Mouse (Mus musculus) c-Kit-positive CD71-positive TER-119-negative erythroid progenitor cells, embryonic 14.5 days (primary cell): ENCODE measurements at regions not wholly inside any gene's neighbourhood (a gene's known extent, or its start where the extent isn't known, plus 50 kb on each side); places are given as distances from the start of the nearest gene placed in this dataset.
"Not testable (repeated sequence)": the region's sequence is repeated elsewhere in the genome, so short reads cannot be mapped to it uniquely, and the experiment has no call there.

Experiments used
- DNase-seq: peaks from one replicate; pipeline ENCODE4 v3.0.0-alpha.2; 2013; ENCODE audit warnings: low read depth

- no peak for DNase-seq
These were observed 475.9 kb downstream of the Zfp704 start for GRCm38 (mm10) chr3:9133991-9134390.

DNA sequence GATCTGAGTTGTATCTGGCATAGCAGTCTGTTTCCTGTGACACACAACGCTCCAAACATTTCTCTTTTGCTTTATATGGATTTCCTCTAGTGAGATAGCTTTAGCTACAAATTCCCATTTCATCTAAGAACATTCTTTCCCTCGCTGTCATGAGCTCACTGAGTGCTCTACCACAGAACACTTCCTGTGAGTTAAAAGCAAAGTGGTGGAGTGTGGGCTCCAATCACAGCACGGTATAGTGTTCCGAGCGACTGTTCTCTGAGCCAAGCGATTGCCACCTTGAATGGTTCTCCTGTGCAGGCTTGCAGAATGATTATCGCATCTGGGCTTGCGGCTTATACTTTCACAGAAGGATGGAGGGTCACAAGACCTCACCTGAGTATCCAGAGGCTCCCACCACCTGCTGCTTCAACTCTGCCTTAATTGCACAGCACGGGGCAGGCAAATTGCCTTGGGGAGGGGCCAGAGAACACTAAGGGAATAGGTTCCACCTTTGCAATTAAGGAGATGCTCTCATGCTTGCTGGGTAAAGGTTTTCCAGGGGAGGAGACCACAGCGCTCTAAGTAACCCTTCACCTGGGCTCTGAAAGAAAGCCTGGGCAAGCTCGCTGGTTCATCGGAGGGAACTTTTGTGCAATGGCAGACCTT is 477.7 kb downstream of the Zfp704 start:
- DNase-seq, result no peak

- DNase-seq, result no peak
These were observed 478.5 kb downstream of the Zfp704 start for GRCm38 (mm10) chr3:9131366-9131765.

- no peak for DNase-seq
These were observed 481.5 kb downstream of the Zfp704 start for GRCm38 (mm10) chr3:9128407-9128806.

DNA sequence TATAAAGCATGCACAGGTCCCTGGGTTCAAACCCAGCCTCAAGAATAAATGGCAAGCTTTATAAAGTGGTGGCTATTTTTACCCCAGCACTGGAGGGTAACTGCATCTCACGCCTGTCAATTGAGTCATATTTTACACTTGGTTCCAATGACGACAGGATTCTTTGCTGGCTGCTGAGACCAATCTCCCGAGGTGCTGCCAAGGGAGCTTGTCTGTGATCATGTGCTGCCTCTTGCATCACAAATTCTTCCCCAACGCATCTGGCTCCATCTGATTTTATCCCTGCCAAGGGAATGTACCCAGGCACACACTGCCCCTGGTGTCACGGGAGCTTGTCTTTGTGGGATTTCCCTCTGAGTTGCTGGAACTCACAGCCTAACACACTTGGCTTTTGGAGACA is 486.8 kb downstream of the Zfp704 start:
- DNase-seq, result no peak

- no peak for DNase-seq
These were observed 492.0 kb downstream of the Zfp704 start for GRCm38 (mm10) chr3:9117913-9118312.

- DNase-seq, result no peak
These were observed 496.5 kb downstream of the Zfp704 start for GRCm38 (mm10) chr3:9113410-9113809.

DNA sequence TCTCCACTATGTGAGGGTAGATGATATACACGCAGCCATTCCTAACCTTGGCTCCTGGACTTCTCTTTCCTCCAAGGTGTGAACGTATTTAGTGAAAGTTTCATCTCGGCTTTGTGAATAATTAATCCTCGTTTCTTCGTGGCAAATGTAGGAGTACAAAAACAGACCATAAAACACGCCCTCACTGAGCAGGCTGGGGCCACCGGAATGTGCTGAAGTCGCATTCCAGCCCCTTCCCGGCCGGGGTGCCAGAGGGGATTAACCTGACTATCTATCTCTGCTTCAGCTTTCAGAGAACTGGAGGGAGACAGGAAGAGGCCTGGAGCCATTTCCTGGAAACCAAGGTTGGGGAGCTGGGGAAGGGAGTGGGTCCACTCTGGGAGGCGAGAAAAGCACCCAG is 499.1 kb downstream of the Zfp704 start:
- DNase-seq, result no peak

DNA sequence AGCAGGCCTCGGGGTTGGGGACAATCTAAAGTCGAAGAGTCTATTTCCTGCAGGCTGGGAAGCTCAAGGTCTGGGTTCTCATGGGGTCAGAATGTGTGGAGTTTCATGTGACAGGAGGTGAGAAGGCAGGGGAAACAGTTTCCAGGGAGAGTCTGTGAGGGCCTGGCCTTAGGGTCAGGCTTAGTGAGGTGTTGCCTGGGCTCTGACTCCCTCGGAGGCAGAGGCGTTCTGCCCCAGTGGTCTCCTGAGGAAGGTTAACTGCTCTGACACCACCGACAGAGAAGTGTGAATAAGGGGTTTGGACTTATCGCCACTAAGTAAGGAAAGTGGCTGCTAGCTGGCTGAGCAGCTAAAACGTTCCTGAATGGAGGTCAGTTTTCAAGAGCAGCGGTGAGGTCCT is 499.9 kb downstream of the Zfp704 start:
- no peak for DNase-seq

- no peak for DNase-seq
These were observed 500.4 kb downstream of the Zfp704 start for GRCm38 (mm10) chr3:9109485-9109884.

GRCm38 (mm10) chr3:9107766-9108410 is 502.0 kb downstream of the Zfp704 start:
- no peak for DNase-seq

DNA sequence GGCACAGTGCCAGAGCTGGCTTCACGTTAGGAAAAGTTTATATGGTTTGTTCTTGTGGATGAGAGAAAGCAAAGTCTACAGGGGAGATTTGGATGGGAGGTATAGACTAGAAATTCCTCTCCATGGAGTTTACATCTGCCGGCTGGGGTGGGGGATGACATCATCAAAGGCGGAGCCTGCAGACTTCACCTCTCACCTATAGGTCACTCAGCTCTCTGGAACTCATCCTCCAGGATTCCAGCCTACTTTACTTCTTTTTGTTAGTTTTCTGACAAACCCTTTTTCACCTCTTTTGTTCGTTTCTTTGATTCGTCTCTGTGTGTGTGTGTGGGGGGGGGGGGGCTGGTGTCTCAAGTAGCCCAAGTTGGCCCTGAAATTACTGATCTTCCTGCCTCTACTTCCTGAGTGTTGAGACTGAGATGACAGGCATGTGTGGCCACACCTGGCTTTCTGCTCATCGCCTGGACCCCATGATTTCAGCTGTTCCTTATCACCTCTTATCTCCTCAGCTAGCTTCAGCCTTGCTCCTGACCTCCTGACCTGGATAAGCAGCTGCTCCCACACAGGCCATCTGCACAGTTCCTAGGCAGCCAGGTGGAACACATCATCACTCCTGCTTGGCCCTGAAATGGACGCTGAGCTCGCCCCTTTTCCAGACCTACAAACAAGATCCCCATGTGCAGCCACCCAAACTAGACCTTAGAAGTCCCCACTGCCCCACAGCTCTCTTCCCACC is 504.5 kb downstream of the Zfp704 start:
- DNase-seq, result no peak

GRCm38 (mm10) chr3:9103456-9103855 is 506.4 kb downstream of the Zfp704 start:
- DNase-seq, result no peak

DNA sequence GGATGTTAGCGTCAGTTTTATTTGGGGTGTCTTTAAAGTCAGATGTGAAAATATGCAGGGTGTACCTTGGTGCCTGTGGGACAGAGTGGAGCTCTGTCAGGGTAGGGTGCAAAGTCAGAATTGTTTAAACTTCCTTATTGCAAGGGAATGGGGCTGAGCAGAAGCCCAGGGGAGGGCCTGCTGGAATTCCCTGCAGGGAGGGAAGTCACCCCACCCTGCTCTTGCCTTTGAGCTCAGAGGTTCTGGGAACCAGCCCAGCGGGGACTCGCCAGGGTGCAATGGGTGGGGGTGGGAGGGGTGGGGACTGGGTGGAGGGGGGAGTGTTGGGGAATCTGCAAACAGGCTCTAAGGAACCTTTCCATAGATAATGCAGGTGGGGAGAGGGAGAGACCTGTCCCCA is 508.6 kb downstream of the Zfp704 start:
- no peak for DNase-seq

- DNase-seq, result no peak
These were observed 509.1 kb downstream of the Zfp704 start for GRCm38 (mm10) chr3:9100761-9101160.

DNA sequence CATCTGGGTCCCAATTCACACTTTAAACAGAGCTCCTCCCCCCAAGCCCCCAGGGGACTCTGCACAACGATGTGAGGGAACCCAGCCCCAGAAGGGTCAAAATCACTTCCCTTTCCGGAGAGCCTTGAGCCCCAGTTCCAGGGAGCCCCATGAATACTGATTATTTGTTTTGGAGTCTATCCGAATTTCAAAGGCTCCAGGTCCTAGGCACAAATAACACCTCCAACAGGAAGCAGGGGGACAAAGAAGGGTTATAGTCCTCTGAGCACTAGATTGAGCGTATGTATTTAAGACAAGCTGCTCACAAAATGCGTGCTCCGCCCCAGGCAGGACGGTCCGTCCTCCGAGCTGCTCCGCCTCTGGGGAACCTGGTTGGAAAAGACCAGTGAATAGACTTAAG is 511.4 kb downstream of the Zfp704 start:
- no peak for DNase-seq

DNA sequence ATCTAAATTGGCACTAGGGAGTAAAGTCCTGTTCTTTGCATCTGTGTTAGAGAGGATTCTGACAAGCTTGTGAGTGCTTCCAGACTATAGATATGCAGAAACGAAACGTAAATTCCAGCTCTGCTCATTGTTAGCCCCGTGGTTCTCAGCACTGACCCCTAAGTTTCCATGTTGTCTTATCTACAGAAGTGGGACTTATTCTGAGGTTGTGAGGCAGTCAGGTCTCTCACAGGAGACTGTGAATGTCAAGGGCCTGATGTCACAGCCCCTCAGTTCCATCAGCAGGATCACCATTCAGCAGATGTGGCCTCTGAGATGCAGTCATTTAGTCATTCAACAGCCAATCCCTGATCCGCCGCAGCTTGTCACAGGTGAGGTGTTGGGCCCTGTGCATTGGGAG is 525.8 kb downstream of the Zfp704 start:
- DNase-seq, result no peak

DNA sequence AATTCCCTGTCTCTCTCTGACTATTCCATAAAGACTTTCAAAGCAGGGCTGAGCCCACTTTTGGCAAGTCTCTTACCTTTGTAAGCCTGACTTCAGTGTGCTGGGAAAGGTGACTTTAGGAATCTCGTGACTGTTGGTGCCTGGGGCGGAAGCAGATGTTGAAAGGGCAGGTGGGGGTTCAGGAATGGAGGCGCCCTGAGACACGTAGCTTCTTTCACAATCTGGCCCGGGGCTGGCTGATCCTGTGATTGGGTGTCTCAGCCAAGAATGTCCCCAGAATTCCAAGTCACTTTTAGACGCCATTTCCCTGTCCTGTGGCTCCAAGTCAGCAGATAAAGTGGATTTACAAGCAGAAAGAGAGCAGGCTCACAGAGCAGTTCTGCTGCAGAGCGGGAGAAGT is 527.8 kb downstream of the Zfp704 start:
- no peak for DNase-seq

DNA sequence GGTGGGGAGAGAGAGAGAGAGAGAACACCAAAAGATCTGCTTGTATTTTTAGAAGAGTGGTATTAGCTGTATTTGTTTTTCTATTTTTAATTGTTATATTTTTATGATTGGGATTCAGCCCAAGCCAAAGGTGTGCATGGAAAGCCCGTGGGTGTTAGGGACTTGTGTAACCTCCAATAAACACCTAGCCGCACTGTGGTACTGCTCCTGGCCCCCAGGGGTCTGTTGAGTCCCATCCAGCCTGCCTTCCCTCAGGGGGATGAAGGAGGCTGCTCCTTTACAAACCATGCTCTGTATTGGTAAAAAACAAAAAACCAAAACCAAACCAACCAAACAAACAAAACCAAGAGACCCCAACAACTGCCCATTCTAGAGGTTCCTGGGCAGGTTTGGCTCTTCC is 531.7 kb downstream of the Zfp704 start:
- no peak for DNase-seq

DNA sequence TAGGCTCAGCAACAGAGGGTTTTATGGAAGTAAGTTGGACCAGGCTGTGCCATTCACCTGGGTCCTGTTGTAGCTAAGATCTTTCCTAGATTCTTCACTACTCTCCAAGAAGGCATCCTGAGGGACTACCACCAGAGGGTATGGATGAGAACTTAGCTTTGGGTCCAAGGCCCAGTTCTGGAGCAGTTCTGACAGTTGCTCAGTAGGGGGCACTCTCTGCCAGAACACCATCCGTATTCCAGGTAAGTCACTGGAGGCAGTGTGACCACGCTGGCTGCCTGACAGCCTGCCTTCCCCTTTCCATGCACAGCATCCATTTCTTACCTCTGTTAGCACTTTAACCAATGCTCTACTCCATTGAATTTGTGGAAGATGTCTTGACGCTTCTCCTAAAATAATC is 533.2 kb downstream of the Zfp704 start:
- DNase-seq, result no peak

GRCm38 (mm10) chr3:9072471-9072870 is 537.4 kb downstream of the Zfp704 start:
- not testable (repeated sequence) for DNase-seq

DNA sequence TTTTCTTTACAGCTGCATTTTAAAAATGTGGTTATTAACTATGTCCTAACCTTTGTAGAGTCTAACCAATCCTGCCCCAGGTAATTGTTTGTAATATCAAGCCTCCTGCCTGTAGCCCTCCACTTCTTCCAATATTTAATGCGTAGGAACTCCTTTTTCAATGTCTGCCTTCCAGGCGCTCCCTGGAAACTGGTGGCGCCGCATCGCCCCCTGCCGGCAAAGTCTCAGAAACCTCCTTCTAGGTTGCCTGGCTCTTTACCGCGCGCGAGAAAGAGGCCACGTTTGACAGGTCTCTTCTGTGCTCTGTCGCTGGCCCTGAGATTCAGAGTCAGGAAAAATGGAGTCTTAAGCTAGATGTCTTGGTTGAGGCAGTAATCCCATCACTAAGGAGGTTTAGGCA is 542.8 kb downstream of the Zfp704 start:
- DNase-seq, result peak; percentile 23

DNA sequence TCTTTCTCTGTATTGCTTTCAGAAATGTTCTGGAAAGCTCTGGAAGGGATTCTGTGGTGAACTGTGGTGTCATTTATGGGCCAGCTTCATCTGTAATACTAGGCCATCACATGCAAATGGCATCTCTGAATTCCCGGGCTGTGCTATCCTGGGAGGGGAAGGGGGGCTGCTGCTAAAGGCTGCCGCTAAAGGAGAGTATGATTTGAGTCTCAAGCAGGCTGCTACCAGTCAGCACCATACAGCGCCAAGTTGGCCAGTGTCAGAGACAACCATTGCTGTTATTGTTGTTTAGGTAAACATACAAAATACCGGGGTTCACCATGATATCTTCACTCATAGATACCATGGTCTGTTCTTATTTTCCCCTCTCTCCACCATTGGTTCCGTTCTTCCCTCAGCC is 543.5 kb downstream of the Zfp704 start:
- no peak for DNase-seq
